18 mouse cellular contexts compared by ENCODE assay signal in genomic region chr10:57638250-57638649, GRCm38 (mm10). TPM values are rescaled to one million over a fixed set of nuclear protein-coding genes. Genes with fewer than 3 reads are reported as not detected.
"Had no signal": no experiment of that assay in that cellular context is flagged by ENCODE, and none has a peak within 500 bp of the region (broad histone marks: within the 10 kb centered on the region; RNA-seq: fewer than 3 reads in every experiment).

No protein-coding gene starts in this region.

- DNase-seq: gastrocnemius, postnatal 14 days; gastrocnemius, postnatal 36 days; heart, adult 18-20 months; heart, postnatal 10 days; heart, postnatal 4 days; kidney, adult 11 months; kidney, adult 2 months; kidney, adult 9 months; kidney, postnatal 14 days; kidney, postnatal 36 days; layer of hippocampus, adult 9-11 months; layer of hippocampus, postnatal 36 days; left cerebral cortex, postnatal 4 days had no signal

- ATAC-seq: hindbrain, embryonic 16.5 days; intestine, embryonic 16.5 days; liver, embryonic 12.5 days had no signal

RNA-seq across cellular contexts. Expression of gene Pkib, which starts 6.5 kb away (rescaled TPM):
- total RNA-seq: gastrocnemius, adult 18-20 months; gastrocnemius, adult 8-10 months; gastrocnemius, postnatal 14 days; gastrocnemius, postnatal 36 days had no signal
